Mouse (Mus musculus) CH12.LX (cell line): ENCODE measurements at regions not wholly inside any gene's neighbourhood (a gene's known extent, or its start where the extent isn't known, plus 50 kb on each side); places are given as distances from the start of the nearest gene placed in this dataset.

Experiments used
- DNase-seq: peaks from one replicate; pipeline ENCODE4 v3.0.0-alpha.2; 2013; ENCODE audit errors: extremely low read depth
- H3K27ac ChIP-seq: 2 replicates; pipeline ENCODE4 v1.5.1; 2012; ENCODE audit warnings: low read depth, mild to moderate bottlenecking, control low read depth, moderate library complexity; ENCODE audit not compliant: insufficient read depth
- H3K27me3 ChIP-seq: replicated peaks from 2 replicates; pipeline ENCODE3; 2012; ENCODE audit warnings: inconsistent platforms
- H3K36me3 ChIP-seq, 2 experiments: replicated peaks in 1 of 2; 2 replicates each; pipeline versions ENCODE3 to v1.6.1; 2012; ENCODE audit warnings: inconsistent platforms in 1 of 2, low read length in 1 of 2, mild to moderate bottlenecking in 1 of 2, mixed read lengths in 1 of 2, moderate library complexity in 1 of 2; ENCODE audit not compliant: control insufficient read depth in 1 of 2, insufficient read depth in 1 of 2
- H3K4me1 ChIP-seq, 2 experiments: 2 replicates each; pipeline ENCODE4 v1.6.1; 2012; ENCODE audit warnings: inconsistent platforms in 1 of 2, moderate library complexity in 1 of 2; ENCODE audit not compliant: insufficient read depth in 2 of 2, control insufficient read depth in 1 of 2
- H3K4me2 ChIP-seq: 2 replicates; pipeline ENCODE4 v1.6.1; 2012; ENCODE audit warnings: low read depth, mild to moderate bottlenecking, control low read depth; ENCODE audit not compliant: poor library complexity, insufficient read depth, severe bottlenecking
- H3K4me3 ChIP-seq, 3 experiments: fragments of 150-350 bp in 1 of 3; sonication (generic) in 1 of 3; replicated peaks in 1 of 3; 2 replicates each; pipeline versions ENCODE3 to v1.5.1; 2011 to 2012; ENCODE audit warnings: low read depth in 2 of 3, low read length in 2 of 3, mild to moderate bottlenecking in 2 of 3, moderate library complexity in 2 of 3, control low read depth in 1 of 3, improper control_type of control experiment in 1 of 3, inconsistent platforms in 1 of 3, mixed read lengths in 1 of 3; ENCODE audit not compliant: poor library complexity in 1 of 3
- H3K79me2 ChIP-seq: replicated peaks from 2 replicates; pipeline ENCODE4 v1.6.1; 2012; ENCODE audit warnings: mild to moderate bottlenecking, moderate library complexity; ENCODE audit not compliant: control insufficient read depth, poor library complexity, insufficient read depth, severe bottlenecking; ENCODE audit errors: extremely low read depth
- H3K9ac ChIP-seq: 2 replicates; pipeline ENCODE4 v1.6.1; 2012; ENCODE audit warnings: low read depth, mild to moderate bottlenecking, control low read depth, moderate library complexity; ENCODE audit not compliant: insufficient read depth
- H3K9me3 ChIP-seq: replicated peaks from 2 replicates; pipeline ENCODE3; 2012; ENCODE audit warnings: low read length, inconsistent platforms, mixed read lengths
- BHLHE40 ChIP-seq: IDR thresholded peaks from 2 replicates; pipeline ENCODE4 v1.6.1; 2011; ENCODE audit warnings: mild to moderate bottlenecking, low read depth, low read length, improper control_type of control experiment
- CHD1 ChIP-seq: IDR thresholded peaks from 2 replicates; pipeline ENCODE4 v1.6.1; 2012; ENCODE audit warnings: low read depth, low read length, improper control_type of control experiment, inconsistent platforms
- CHD2 ChIP-seq: IDR thresholded peaks from 2 replicates; pipeline ENCODE4 v1.6.1; 2011; ENCODE audit warnings: low read length, improper control_type of control experiment
- CTCF ChIP-seq, 2 experiments: IDR thresholded peaks in 1 of 2; conservative IDR thresholded peaks in 1 of 2; 2 replicates each; pipeline ENCODE4 v1.5.1; 2011 to 2012; ENCODE audit warnings: low read depth in 2 of 2, low read length in 2 of 2, improper control_type of control experiment in 1 of 2, inconsistent platforms in 1 of 2, mild to moderate bottlenecking in 1 of 2, moderate library complexity in 1 of 2
- ELF1 ChIP-seq: IDR thresholded peaks from 2 replicates; pipeline ENCODE4 v1.6.1; 2014; ENCODE audit warnings: low read depth, mild to moderate bottlenecking, inconsistent platforms, low read length, improper control_type of control experiment
- EP300 ChIP-seq: IDR thresholded peaks from 2 replicates; pipeline ENCODE4 v1.6.1; 2011; ENCODE audit warnings: low read length, improper control_type of control experiment
- ETS1 ChIP-seq: conservative IDR thresholded peaks from 2 replicates; pipeline ENCODE4 v1.6.1; 2012; ENCODE audit warnings: low read depth, mild to moderate bottlenecking, inconsistent platforms, low read length, improper control_type of control experiment, moderate library complexity
- JUN ChIP-seq: IDR thresholded peaks from 2 replicates; pipeline ENCODE4 v1.6.1; 2011; ENCODE audit warnings: low read depth, mild to moderate bottlenecking, low read length, improper control_type of control experiment, moderate library complexity; ENCODE audit not compliant: insufficient read depth
- MAFK ChIP-seq: IDR thresholded peaks from 2 replicates; pipeline ENCODE4 v1.6.1; 2011; ENCODE audit warnings: low read length, improper control_type of control experiment; ENCODE audit not compliant: insufficient replicate concordance
- MAX ChIP-seq: IDR thresholded peaks from 2 replicates; pipeline ENCODE4 v1.6.1; 2011; ENCODE audit warnings: low read length, improper control_type of control experiment
- MAZ ChIP-seq: IDR thresholded peaks from 2 replicates; pipeline ENCODE4 v1.6.1; 2012; ENCODE audit warnings: low read depth, mild to moderate bottlenecking, inconsistent platforms, low read length, improper control_type of control experiment, moderate library complexity
- MEF2A ChIP-seq: IDR thresholded peaks from 2 replicates; pipeline ENCODE4 v1.6.1; 2014; ENCODE audit warnings: low read depth, mild to moderate bottlenecking, inconsistent platforms, low read length, improper control_type of control experiment, borderline replicate concordance
- MXI1 ChIP-seq: IDR thresholded peaks from 2 replicates; pipeline ENCODE4 v1.6.1; 2011; ENCODE audit warnings: mild to moderate bottlenecking, low read depth, low read length, improper control_type of control experiment
- MYC ChIP-seq: IDR thresholded peaks from 2 replicates; pipeline ENCODE4 v1.6.1; 2011; ENCODE audit warnings: low read depth, mild to moderate bottlenecking, improper control_type of control experiment, low read length
- PAX5 ChIP-seq: IDR thresholded peaks from 2 replicates; pipeline ENCODE4 v1.6.1; 2012; ENCODE audit warnings: low read length, inconsistent platforms, mixed read lengths
- POLR2AphosphoS2 ChIP-seq: IDR thresholded peaks from 2 replicates; pipeline ENCODE4 v1.6.1; 2011; ENCODE audit warnings: low read depth, low read length, improper control_type of control experiment
- SIN3A ChIP-seq: IDR thresholded peaks from 2 replicates; pipeline ENCODE4 v1.6.1; 2012; ENCODE audit warnings: low read length, improper control_type of control experiment, inconsistent platforms
- UBTF ChIP-seq: IDR thresholded peaks from 2 replicates; pipeline ENCODE4 v1.6.1; 2012; ENCODE audit warnings: low read depth, mild to moderate bottlenecking, inconsistent platforms, low read length, improper control_type of control experiment, moderate library complexity
- USF1 ChIP-seq: IDR thresholded peaks from 2 replicates; pipeline ENCODE4 v1.6.1; 2014; ENCODE audit warnings: low read depth, mild to moderate bottlenecking, inconsistent platforms, low read length, improper control_type of control experiment
- USF2 ChIP-seq: conservative IDR thresholded peaks from 2 replicates; pipeline ENCODE4 v1.6.1; 2011; ENCODE audit warnings: low read depth, low read length, improper control_type of control experiment
- ZC3H11A ChIP-seq: IDR thresholded peaks from 2 replicates; pipeline ENCODE4 v1.6.1; 2012; ENCODE audit warnings: low read depth, mild to moderate bottlenecking, inconsistent platforms, low read length, improper control_type of control experiment
- ZMIZ1 ChIP-seq: IDR thresholded peaks from 2 replicates; pipeline ENCODE4 v1.6.1; 2012; ENCODE audit warnings: low read depth, mild to moderate bottlenecking, inconsistent platforms, low read length, improper control_type of control experiment
- ZNF384 ChIP-seq: IDR thresholded peaks from 2 replicates; pipeline ENCODE4 v1.6.1; 2012; ENCODE audit warnings: low read depth, low read length, improper control_type of control experiment, inconsistent platforms
- dilution Hi-C: fragments of 300-500 bp; cut with MboI; formaldehyde crosslinking; loops from 2 replicates; pipeline ENCODE4 v1.14.3; 2020; ENCODE audit warnings: low sequenced_read_pairs; ENCODE audit not compliant: extremely low pct_unique_long_range_greater_than_20kb, extremely low pct_ligation_motif_present
- in situ Hi-C: fragments of 300-500 bp; cut with MboI; formaldehyde crosslinking; loops from 3 replicates; pipeline ENCODE4 v1.14.3; 2019; ENCODE audit warnings: low sequenced_read_pairs, low pct_ligation_motif_present, low pct_unique_long_range_greater_than_20kb, mixed read lengths

GRCm38 (mm10) chr13:83865932-83866685 is 356.0 kb upstream of the Tmem161b start:
- no peaks in the 10 kb centered on the region for H3K9me3 ChIP-seq
- H3K4me2 ChIP-seq, result peak overlapping the region; percentile 44; the same call in 1 of the 2 replicates
- H3K4me3 ChIP-seq, result no peak overlapping the region
- no peak overlapping the region for H3K27ac ChIP-seq
- no peak overlapping the region for H3K9ac ChIP-seq
- H3K4me1 ChIP-seq, result peaks cover 0 to 5% of the 10 kb centered on the region in 2 experiments; a peak in 1 of 4 replicates
- DNase-seq, result peak; percentile 12
- dilution Hi-C loops, result no loop called here
- in situ Hi-C loops, result no loop called here
- TF ChIP-seq CHD2 (no peak), ELF1 (no peak), JUN (no peak), ZC3H11A (no peak), USF1 (no peak), CHD1 (no peak), MAX (no peak)
- no peaks in the 10 kb centered on the region for H3K27me3 ChIP-seq
- H3K36me3 ChIP-seq, result no peaks in the 10 kb centered on the region
- no peaks in the 10 kb centered on the region for H3K79me2 ChIP-seq

GRCm38 (mm10) chr13:83867211-83867610 is 354.9 kb upstream of the Tmem161b start:
- H3K79me2 ChIP-seq, result no peaks in the 10 kb centered on the region
- H3K4me3 ChIP-seq, result no peak overlapping the region
- in situ Hi-C loops (no loop called here), dilution Hi-C loops (no loop called here)
- H3K27ac ChIP-seq, result no peak overlapping the region
- TF ChIP-seq BHLHE40 (no peak), SIN3A (no peak), EP300 (no peak), MXI1 (no peak), MEF2A (no peak), UBTF (no peak), PAX5 (no peak), MYC (no peak), USF2 (no peak), ETS1 (no peak), POLR2AphosphoS2 (no peak), MAFK (no peak), ZNF384 (no peak), CHD2 (no peak), MAZ (no peak), CTCF (conservative IDR thresholded peaks at IDR 0.05 in 1 of 2, IDR thresholded peaks at IDR 0.05 in 1 of 2; ENCODE audit: low read depth in 2 of 2, low read length in 2 of 2) (no peak), ZMIZ1 (no peak)
- H3K36me3 ChIP-seq, result no peaks in the 10 kb centered on the region
- peaks cover 0 to 5% of the 10 kb centered on the region in 2 experiments; a peak in 1 of 4 replicates for H3K4me1 ChIP-seq
- no peak overlapping the region for H3K9ac ChIP-seq
- no peaks in the 10 kb centered on the region for H3K9me3 ChIP-seq
- DNase-seq, result no peak
- H3K4me2 ChIP-seq, result no peak overlapping the region
- no peaks in the 10 kb centered on the region for H3K27me3 ChIP-seq
